Mouse (Mus musculus): ENCODE results near the gene Sumo3. TPM values are rescaled to one million over a fixed set of nuclear protein-coding genes. Genes with fewer than 3 reads are reported as not detected.

The Sumo3 gene
- polyA plus RNA-seq, 1 experiment, result 293 TPM

DNA sequence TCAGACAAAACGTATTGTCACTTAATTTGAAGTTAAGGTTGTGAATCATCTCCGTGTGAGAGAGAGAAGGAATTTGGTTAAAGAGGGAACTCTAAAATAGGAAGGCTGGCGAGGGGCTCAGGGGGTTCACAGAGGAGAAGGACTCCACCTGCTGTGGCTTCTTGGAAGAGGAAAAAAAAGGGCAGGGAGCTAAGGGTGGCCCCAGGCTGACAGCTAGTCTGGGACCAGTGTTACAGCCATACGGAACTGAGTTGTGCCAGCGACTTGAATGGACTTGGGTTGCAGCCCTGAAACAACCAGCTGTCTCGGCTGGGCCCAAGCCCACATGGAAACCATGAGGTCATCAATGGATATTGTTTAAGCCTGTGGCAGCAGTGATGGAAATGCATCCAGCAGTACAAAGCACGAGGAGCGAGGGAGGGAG lies 17.2 kb downstream of the Sumo3 start:
- 2% methylated on average over 8 of the region's 8 CpGs for whole genome bisulfite sequencing
- no peak for DNase-seq (ENCODE audit: low read depth, low spot score)

DNA sequence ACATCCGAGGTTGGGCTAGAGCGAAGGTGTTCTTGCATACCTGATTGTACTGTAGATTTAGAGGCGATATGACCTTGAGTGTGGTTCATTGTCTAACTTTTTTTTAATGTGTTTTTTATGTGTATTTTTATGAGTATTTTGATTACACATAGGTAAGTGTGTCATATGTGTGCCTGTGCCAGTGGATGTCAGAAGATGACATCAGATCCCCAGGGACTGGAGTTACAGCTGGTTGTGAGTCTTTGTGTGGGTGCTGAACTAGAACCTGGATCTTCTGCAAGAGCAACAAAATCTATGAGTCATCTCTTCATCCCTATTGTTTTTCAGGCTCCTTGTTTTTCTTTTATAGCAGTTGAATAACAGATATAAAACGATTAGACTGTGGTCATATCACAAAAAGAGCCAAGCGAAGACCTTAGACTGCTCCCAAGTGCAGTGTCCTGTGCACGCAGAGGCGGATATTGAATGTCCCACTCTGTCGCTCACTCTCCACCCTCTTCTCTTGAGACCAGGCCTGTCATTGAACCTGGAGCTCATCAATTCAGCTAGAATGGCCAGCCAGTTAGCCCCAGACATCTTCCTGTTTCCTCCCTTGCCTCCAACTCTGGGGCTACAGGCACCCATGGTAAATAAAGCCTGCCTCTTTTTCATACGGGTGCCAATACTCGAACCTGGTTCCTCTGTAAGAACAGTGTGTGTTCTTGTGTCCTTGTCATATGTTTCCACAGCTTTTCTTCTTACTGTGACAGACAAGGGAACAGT lies 17.9 kb downstream of the Sumo3 start:
- no peak for DNase-seq (ENCODE audit: low read depth, low spot score)
- WGBS, result 33% methylated on average over 10 of the region's 10 CpGs

DNA sequence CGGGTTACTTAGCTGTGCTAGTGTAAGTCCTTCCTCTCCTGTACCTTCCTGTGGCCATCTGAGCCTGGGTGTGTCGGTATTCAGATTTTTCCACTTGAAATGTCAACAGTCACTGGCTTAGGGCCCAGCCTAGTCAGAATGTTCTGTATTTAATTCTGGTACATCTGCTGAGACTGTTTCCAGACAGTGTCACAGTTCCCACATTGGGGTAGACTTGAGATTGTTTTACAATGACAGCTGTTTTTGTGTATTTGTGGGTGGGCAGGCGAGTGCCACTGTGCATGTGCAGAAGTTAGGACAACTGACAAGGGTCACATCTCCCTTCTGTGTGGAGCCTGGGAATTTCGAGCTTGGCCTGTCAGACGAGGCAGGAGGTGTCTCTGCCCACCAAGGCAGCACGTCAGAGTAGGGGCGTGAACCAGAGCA lies 18.7 kb downstream of the Sumo3 start:
- 19% methylated on average over 7 of the region's 7 CpGs for WGBS

DNA sequence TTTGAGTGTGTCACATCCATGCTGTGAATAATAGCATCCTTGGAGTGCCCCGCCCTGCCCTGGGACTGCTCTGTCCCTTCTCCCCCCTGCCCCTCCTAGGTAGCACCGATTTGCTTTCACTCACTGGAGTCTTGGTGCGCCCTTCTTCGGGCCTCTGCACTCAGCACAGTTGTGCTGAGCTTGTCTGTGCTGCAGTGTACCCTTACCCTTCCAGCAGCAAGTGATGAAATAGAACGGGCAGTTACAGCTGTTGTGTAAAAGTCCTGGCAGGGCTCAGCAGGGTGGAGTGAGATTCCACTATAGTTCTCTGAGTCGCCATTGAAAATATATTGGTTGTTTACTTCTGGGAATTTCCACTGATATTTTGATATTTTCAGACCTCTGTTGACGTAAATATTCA lies 20.1 kb downstream of the Sumo3 start:
- DNase-seq (ENCODE audit: low read depth, low spot score), result no peak
- 50% methylated on average over 7 of the region's 7 CpGs for WGBS

More for the DNA sequence above, 18.7 kb downstream of the Sumo3 start:
- DNase-seq (ENCODE audit: low read depth, low spot score), result no peak

DNA sequence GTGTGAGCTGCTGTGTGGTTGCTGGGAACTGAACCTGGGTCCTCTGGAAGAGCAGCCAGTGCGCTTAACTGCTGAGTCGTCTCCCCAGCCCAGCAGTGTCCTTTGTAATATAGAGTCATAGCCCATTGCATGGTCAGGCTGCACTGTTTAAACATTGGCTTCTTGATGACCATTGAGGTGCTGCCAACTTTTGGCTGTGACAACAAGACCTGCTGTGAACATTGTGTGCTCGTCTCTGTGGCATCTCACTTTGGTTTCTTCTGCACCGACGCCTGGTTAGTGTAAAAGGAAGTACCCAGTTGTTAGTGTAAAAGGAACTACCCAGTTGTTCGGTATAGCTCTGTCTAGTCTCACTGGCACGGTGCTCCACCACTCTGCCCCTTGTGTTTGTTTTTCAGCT lies 20.7 kb downstream of the Sumo3 start:
- 19% methylated on average over 7 of the region's 7 CpGs for WGBS
- no peak for DNase-seq (ENCODE audit: low read depth, low spot score)

DNA sequence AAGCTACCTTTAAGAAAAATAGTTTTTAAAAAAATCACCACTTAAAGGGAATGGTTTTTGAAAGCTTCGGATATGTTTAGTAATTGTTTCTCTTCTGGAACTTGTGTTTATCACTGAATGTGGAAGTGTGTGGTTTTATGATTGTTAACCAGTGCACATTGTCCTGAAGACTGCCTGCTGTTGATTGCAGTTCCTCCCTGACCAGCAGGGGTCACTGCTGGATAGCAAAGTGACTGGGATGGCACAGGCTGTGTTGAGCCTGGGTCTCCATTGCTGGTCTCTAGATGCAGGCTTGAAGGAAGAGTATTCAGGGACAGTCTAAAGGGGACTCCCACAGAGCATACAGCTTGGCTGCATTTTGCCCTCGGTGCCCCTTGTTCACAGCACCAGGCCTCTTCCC lies 21.6 kb downstream of the Sumo3 start:
- DNase-seq (ENCODE audit: low read depth, low spot score), result no peak
- 37% methylated on average over 2 of the region's 2 CpGs for WGBS

DNA sequence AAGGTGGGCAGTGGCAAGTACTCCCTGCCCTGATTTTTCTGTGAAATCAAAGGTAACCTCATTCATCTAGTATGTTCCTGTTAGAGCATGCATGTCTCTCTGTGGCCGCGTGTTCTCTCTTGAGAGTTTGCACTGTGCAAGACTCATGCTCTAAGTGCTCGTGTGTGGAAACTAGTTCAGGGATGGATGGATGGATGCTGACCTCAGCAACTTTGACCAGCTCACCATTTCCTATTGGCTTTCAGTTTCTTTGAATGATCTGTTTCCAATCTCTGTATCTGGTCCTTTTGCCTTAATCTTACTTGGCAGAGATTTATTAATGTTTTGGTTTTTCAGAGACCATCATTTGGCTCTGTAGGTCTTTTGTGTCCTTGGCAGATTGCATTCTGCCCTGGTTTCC lies 23.3 kb downstream of the Sumo3 start:
- 66% methylated on average over 3 of the region's 3 CpGs for WGBS

DNA sequence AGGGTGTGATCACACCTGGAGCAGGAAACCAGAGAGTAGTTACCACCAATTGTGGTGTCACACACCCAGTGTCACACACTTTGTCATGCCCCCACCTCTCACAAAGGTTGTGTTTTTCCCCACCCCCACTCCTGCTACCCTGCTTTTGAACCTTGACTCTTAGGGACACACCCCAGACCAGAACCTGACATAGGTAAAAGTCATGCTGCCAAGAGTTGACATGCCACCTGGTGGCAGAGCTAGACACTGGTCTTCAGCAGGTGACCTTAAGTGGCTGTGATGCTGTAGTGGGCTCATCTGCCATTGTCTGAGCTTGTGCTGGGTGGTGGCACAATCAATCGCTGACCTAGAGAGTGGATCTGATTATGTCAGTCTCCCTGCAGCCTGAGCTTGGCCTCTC lies 24.1 kb downstream of the Sumo3 start:
- 89% methylated on average over 1 of the region's 1 CpGs for WGBS

More for the DNA sequence above, 23.3 kb downstream of the Sumo3 start:
- no peak for DNase-seq (ENCODE audit: low read depth, low spot score)

DNA sequence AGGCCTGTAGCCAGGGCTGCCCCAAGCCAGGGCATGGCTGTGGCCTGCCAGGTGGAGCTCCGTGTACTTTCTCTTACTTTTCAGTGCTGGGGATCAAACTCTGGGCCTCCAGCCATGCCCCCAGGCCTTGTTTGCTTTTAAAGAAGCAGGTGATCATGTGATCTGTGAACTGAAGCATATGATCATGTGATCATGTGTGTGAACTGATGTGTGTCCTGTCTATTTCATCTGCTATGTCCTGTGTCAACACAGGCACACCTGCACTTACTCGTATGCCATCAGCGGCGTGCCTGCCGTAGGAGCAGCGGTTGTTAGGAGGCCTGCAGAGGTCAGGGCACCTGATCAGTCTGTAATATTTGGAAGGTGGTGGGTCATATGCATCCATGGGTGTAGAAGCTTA lies 28.1 kb downstream of the Sumo3 start:
- no peak for DNase-seq (ENCODE audit: low read depth, low spot score)
- WGBS, result 48% methylated on average over 6 of the region's 6 CpGs

More for the DNA sequence above, 24.1 kb downstream of the Sumo3 start:
- no peak for DNase-seq (ENCODE audit: low read depth, low spot score)

DNA sequence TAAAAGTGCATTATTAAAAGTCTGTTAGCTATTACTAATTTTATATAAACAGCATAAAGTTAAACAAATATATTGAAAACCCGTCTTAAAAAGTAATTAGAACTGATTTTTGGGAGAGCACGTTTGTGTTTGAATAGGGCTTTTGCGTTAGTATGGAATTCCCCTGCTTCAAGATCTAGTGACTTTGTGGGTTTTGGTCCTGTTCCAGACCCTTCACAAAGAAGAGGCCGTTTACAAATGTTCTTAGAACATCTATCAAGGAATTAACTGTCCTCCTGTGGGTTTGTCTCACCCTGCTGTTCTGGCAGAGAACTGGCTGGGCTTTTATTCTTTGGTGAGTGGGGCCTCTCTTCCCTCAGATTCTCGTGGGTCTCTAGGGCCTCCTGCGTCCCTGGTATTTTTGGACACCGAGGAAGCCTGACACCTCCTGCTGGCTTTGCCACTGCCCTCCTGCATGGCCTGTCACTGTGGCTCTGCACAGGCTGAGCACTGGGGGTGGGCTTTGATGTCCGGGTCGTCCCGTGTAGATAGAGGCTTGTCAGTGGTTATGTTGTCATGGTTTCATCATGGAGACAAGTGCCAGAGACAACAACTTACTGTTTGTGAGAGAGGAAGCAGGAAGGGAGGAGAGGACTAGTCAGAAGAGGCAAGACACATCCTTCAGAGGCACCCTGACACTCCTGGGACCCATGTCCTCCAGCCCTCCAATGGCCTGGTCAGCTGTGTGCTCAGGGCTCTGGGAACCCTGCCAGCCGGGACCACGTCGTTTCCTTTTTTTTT lies 28.7 kb downstream of the Sumo3 start:
- 55% methylated on average over 13 of the region's 13 CpGs for WGBS
- no peak for DNase-seq (ENCODE audit: low read depth, low spot score)

DNA sequence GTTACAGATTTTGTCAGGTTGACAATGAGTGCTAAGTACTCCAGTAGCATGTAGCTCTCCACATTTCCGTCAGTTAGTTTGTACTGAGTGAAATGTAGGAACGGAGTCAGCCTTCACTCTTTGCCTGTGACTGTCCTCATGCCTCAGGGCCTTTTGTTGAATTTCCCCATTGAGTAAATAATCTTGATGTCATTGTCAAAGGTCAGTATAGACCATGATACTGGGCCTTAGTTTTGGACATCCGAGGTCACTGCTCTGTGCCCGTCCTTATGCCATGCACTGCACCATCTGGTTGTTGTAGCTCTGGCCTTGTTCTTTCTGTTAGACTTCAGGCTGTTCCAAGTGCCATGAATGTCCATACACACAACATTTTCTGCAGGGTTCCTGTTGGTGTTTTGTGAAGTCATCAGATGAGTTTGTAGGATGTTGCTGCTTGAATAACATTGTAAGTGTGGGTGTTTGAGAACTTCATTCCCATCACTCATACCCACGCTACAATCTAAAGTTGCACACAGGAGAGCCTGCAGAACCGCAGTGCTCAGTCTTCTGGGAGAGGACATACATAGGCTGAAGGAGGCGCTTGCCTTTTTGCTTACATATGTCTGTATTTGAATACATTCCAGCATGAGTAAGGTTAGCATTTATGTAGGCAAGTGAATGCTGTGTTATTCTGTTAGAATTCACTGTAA lies 30.5 kb downstream of the Sumo3 start:
- WGBS, result 90% methylated on average over 7 of the region's 7 CpGs
- no peak for DNase-seq (ENCODE audit: low read depth, low spot score)

DNA sequence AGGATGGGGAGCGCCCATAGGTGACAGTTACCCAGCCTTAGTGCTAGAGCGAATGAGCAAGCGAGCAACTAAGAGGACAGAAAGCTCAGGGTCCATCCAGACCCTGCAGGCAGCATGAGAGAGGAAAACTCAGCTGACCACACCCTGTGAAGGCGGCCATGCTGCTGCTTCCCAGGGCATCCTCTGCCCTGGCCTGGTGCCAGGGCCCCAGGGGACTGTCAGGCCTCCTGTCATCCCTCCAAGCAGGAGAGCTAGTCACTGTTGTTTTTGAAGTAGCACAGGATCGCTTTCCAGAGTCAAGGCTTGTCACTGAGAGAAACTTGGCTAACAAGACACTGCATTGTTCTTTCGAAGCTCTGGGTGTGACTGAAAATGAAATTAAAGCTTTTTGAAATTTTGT lies 33.1 kb downstream of the Sumo3 start:
- DNase-seq (ENCODE audit: low read depth, low spot score), result no peak
- 79% methylated on average over 6 of the region's 6 CpGs for WGBS

DNA sequence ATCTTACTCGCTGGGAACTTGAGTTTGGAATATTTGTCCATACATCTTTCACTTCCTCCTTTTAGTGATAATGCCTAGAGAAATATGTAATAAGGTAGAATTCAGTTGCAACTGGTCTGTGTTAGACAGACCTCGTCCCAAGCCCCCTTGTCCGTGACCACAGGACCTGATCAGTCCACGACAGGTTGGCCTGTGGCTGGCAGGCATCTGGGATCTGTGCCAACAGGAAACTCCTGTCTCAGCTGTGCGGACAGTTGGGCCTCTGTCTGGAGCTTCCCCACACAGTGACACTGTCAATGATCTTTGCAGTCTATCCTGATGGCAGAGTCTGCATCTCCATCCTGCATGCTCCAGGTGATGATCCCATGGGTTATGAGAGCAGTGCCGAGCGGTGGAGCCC lies 37.3 kb downstream of the Sumo3 start:
- DNase-seq (ENCODE audit: low read depth, low spot score), result no peak
- WGBS, result 44% methylated on average over 7 of the region's 7 CpGs

DNA sequence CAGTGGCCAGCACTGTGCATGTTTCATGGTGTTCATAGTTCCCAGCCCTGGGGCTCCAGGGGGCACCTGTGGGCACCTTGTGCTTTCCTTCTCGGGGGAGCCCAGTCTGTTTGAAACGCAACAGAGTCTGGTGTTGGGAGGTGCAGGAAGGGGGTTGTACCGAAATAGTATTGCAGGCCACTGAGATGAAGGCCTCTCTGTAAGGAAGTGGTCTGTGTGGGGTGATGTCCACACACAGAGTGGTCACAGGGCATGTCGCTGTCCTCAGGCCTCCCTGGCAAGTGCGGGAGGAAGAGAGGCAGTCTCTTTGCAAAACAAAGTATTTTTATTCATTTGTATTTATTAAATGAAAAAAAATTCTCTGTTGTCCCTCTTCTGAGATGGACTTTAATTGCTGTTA lies 39.7 kb downstream of the Sumo3 start:
- WGBS, result 88% methylated on average over 5 of the region's 5 CpGs

DNA sequence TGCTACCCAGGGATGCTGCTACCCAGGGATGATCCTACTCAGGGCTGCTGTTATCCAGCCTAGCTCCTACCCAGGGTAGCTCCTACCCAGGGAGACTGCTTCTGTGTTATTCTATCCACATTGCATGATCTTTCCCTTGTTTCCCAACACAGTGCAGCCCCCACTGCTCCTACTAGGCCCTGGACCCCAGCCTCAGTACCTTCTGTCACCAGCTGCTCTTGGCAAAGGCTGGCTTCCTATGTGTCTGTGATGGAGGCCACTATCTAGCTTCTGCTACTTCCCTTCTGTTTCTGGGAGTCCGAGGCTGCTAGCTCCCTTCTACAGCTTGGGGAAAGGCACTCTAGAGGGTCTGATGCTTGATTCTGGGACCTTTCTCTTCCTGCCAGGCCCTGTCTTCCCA lies 41.6 kb downstream of the Sumo3 start:
- WGBS, result 64% methylated on average over 1 of the region's 1 CpGs

More for the DNA sequence above, 39.7 kb downstream of the Sumo3 start:
- no peak for DNase-seq (ENCODE audit: low read depth, low spot score)

DNA sequence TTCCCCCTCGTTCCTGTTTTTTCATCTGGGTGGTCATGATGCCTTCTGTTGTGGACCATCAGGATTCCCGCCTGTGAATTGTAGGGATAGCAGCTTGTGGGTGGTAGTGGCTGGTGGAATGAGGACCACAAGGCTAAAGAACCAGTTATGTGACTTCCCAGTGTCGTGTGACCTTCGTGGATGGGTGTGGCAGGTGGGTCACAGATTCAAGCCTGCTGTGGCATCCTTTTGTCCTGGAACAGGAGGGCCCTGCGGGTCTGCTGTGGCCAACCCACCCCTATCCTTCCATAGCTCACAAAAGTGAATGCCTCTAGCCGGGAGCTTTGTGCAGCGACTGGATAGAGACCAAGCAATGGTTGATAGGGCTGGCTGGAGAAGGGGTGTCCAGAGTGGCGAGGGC lies 42.0 kb downstream of the Sumo3 start:
- no peak for DNase-seq (ENCODE audit: low read depth, low spot score)
- whole genome bisulfite sequencing, result 78% methylated on average over 8 of the region's 8 CpGs

More for the DNA sequence above, 41.6 kb downstream of the Sumo3 start:
- DNase-seq (ENCODE audit: low read depth, low spot score), result no peak

DNA sequence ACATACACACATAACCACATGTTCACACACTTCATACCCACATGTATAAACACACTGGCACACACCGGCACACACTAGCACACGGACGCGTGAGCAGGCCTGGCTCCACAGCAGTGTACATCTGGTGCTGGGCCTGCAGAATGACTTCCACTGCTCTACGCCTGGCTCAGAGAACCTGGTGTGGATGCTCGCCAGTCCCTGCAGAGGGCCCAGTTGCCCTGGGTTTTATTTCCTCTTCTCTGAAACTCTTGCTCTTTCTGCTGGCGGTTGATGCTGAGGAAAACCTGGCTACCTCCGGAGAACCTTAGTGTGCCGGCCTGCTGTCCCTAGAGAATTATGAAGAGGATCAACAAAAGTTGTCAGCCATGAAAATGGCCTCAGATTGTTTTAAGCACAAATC lies 46.1 kb downstream of the Sumo3 start:
- no peak for DNase-seq (ENCODE audit: low read depth, low spot score)
- 86% methylated on average over 9 of the region's 9 CpGs for WGBS

DNA sequence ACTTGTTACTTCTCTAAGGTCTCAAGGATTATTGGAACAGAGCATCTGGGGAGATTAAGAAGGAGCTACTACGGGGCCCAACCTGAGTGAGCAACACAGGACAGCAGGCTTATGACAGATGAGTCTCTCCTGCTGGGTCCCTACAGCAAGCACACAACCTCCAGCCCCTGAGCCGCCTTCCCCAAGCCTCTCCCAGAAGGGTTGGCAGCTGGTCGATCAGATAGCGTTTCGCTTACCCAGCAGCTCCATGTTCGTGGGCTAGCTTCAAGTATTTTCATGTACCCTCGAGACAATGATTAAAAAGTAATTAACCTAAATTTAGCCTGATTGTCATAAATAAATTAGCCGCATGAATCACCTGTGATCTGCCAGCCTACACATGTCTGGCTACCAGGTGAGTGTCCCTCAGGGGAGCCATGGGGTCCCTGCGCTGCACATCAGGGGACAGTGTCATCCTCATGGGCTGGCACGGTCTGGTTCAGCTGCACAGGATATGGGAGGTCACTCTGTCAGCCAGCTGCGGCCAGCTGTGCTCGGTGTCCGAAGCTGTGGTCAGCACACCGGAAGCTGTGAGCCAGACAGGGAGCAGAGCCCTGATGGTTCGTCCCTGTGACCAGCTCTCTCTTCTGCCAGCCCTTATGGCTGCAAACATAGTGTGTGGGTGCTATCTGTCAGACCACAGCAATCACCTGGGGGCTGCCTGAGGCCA lies 52.5 kb downstream of the Sumo3 start:
- WGBS, result 60% methylated on average over 15 of the region's 15 CpGs
- DNase-seq (ENCODE audit: low read depth, low spot score), result no peak

DNA sequence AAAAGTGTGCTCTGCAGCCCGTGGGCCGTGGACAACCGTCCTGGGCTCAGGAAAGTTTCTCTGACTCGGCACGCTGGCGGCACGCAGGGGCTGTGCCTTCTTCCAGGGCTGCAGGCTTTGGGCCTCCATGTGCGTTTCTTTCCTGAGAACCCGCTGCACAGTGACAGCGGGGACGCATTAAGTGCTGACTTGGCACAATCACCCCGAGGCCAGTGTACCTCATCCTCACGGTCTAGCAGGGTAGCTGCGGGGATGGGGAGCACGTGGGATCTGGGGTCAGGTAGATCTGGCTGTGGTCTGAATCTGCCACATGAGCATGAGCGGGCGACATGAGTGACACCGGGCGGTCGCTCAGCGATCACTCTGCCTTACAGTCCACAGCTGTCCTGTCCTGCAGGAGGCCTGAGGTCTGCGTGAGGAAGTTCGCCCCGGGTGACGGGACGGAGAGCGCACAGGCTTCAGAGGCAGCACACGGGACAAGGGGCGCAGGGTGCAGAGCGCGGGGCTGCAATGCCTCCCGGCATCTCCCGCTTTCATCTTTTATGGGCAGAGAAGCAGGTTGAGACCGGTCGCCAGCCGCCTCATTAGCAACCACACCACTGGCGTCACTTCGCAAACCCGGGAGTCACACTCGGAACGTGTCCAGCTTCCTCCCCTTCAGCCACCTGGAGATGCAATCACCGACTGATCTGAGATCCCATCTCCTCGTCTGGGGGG lies 58.2 kb downstream of the Sumo3 start:
- no peak for DNase-seq (ENCODE audit: low read depth, low spot score)
- WGBS, result 48% methylated on average over 43 of the region's 43 CpGs
